Mouse (Mus musculus) yolk sac, embryonic 10.5 days (tissue): Measurements from ENCODE around the gene B3galt1.
A peak's percentile ranks its signal among the peaks of the same experiment; 100 is the strongest.

Source experiments
- DNase-seq: peaks from one replicate; pipeline ENCODE4 v3.0.0-alpha.2; 2017; ENCODE audit warnings: low spot score

B3galt1 gene

DNA sequence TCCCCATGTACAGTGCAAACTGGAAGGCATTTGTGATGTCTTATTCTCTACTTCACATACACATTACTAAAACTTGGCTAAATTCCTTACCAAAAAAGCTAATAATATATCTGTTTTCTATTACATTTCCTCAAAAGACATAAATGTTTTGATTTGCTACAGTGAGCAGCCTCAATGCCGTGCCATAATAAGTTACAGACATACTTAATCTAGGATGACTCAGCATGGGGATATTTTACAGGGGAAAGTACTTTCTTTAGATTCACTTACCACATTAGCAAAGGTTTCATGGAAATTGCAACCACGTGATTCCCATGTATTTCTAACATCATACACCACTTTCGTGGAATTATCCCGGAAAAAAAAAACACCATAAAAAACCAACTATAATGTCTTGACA, 495.7 kb downstream of the B3galt1 start:
- no peak for DNase-seq

DNA sequence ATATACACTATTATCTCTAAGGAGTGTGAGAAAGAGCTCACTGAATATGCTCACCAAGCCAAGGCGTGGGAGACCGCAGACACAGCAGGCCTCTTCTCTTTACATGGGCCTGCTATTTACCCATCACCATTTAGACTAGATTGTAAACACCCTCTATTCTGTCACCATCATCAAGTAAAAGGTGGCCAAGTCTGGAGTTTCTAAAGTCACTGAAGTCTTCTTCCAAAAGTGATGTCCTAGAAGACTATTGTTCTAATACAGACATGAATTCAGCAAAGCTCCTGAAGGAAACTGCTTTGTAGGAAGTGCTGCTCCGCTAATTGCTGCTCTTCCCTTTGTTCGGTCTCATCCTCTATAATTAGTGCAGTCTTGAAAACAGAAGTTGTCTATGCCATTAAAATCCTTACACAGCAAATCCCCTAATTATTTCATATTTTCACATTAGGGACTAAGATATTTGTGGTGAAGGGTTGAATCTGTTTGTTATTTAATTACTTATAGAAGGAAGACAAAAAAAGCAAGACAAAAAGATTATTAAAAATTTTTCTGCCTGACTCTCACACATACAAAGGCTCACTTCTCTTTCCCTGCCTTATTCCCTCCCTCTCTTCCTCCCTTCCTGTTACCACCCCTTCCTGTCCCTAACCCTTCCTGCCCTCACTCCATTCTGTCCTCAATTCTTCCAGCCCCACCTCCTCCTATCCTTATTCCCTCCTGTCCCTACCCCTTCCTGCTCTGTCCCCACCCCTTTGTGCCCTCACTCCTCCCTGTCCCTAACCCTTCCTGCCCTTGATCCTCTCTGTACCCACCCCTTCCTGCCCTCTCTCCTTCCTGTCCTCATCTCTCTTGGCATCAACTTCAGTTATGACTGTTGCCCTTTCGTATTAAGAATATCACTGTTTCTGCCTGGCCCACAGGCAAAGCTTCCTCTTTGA, 514.0 kb downstream of the B3galt1 start:
- peak; percentile 4 for DNase-seq

DNA sequence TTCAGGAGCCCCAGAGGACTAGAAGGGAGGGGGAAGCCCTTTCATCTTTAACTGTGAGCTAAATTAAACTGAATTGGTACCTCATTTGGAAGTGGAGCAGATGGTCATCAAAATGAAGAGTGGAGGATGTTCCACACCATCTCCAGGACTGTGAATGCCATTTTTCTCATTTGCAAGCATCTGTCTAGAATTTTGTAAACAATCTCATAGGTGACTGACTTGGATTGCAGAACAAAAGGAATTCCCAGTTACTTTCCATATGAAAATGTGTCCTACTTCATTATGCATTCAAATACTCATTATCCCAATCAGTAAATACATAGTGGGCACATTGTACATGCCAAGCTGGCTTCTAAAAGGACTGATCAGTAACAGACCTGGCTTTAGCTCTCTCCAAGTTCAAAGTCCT, 515.2 kb downstream of the B3galt1 start:
- DNase-seq = no peak

DNA sequence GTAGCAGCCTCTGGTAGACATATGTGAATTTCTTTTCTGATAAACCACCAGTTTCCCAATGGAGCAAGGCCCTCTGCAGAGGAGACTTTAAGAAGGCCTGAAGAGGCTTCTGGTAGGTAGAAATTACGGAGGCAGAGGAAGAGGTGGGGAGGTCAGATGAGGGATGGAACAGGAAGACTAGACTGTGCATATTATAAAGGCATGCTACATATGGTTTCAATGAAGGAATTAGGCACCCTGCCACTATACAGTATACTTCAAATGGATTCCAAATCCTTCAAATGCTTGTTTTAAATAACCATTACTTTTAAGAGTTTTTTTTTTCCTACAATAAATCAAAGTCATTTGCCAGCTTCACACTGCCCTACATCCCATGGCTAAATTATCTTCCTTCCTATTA, 518.8 kb downstream of the B3galt1 start:
- no peak for DNase-seq

DNA sequence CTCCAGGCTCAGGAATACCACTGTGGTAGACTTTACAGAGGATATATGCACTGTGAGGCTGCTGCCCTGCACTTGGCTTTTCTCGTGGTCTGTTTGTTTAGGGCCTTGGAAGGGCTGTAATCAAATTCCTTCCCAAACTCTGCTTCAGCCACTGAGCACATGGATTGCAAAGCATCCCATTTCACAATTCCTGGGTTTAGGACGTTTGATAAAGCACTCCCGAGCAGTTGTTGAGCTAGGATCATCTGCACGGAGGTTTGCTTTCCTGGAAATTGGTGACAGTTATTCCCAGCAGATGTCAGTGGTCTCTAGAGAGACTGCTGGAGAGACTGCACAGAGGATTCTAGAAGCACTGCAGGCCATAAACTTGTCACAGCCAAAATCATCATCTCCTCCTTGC, 520.4 kb downstream of the B3galt1 start:
- DNase-seq = no peak

DNA sequence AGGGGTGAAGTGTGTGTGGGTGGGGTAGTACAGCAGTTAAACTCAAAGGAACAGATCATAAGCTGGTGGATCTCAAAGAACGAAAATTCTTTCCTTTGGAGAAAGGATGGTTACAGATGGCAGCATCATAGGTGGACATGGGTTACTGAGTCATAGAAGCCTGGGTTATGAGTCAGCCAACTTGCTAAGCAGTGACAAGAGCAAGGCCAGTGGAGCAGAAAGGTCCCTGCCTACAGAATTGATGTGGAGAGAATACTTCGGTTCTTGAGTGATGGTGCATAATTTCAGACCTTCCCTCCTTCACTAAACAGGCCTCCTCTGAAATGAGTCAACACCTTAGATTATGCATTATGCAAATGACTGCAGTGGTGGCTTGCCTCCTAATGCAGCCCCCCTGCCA, 525.9 kb downstream of the B3galt1 start:
- DNase-seq = no peak

DNA sequence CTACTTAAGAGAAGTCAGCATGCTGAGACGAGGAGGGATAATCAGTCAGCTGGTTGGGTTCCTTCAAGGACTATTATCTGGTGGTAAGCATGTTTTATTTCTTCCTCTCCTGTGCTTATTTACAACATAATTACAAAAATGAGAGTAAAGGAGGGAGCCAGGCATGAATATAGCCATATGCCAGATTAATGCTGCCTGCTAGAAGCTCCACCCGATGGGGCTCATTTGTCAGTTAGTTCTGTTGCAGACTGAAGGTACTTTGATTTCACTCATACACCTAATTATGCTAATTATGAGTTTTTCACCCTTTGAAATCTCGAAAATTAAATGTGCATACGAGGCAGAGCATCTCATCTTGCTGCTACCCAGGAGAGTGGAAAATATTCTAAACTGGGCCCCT, 539.0 kb downstream of the B3galt1 start:
- DNase-seq = no peak

DNA sequence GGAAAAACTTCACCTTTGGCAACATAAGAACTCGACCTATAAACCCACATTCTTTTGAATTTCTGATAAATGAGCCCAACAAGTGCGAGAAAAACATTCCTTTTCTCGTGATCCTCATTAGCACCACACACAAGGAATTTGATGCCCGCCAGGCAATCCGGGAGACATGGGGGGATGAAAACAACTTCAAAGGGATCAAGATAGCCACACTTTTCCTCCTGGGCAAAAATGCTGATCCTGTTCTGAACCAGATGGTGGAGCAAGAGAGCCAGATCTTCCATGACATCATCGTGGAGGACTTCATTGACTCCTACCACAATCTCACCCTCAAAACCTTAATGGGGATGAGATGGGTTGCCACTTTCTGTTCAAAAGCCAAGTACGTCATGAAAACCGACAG, 552.4 kb downstream of the B3galt1 start:
- DNase-seq = no peak

DNA sequence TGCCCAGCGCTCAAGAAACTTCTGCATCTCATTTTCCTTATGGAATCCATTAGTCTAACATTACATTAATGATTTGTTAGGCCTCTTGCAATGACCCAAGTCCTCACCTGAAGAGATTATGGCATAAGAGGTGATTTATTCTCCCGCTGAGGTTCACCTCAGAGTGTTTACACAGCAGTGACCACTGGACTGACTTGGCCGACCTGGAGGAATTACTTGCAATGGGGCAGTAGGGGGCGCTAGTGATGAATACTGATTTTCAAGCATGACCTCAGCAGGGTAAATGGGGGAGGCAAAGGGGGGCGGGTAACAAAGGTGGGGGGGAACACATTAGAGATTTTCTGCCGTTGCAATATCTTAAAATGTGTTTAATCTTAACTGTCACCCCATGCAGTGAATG, 559.1 kb downstream of the B3galt1 start:
- no peak for DNase-seq

DNA sequence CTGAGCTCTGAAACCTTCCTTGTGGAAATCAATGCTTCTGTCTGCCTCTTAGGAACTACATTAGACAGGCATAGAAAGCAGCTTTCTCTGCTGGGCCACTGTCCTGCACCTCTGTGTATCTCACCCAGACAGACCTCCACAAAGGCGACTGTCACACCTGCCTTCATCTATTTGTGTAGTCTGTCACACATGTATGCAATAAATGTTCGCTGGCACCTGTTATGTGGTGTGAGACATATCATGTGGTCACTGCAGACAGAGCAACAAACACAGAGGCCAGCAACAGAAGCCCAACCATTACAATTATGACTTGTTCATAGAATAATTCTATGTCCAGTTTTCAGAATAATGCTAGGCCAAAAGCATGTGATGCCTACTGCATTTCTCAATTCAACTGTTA, 575.4 kb downstream of the B3galt1 start:
- no peak for DNase-seq

DNA sequence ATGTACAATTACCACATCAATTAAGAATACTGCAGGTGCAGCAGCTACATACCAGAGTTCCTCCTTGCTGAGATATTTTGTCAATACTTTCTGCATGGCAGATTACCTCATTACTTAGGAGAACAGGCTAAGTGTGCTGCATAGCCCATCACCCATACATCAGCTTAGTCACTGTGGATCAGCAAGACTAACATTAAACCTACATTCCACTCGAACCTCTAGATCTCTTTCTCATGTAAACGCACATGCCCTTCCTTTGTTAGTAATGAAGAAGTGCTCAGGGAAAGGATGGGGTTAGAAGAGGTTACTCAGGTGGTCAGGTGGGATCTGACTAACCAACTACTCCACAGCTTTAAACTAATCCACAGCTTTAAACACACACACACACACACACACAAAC, 577.6 kb downstream of the B3galt1 start:
- DNase-seq = no peak

DNA sequence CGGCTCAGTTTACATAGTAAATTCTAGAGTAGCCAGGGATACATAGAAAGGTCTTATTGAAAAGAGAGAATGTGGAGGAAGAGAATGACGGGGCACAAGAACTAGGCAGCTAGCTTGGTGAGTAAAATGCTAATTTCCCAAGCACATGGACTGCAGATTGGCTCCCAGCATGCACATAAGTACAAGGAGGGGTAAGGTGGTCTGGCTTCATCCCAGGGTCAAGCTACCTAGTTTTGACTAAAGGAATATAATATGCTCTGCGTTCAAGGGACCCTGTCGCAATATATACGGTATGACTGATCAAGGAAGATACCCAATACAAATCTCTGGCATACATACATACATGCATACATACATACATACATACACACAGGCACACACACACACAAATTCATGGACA, 594.1 kb downstream of the B3galt1 start:
- no peak for DNase-seq

DNA sequence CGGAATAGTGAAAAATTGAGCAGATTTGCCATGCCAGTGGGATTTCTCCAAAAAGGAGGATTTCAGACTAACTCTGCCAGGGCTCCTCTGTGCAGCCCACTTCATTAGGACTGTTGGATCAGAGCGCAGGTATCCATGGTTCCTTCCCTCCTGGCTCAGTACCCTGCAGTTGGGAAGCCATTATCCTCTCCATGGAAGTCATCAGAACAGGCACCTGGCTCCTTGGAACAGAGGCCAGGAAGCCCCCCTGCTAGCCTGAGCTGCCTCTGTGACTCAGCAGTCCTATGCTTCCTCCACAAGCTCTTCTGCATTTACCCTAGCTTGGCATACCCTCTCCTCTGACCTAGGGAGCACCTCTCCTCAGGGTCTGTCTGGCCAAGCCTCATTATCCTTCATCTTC, 594.9 kb downstream of the B3galt1 start:
- no peak for DNase-seq

DNA sequence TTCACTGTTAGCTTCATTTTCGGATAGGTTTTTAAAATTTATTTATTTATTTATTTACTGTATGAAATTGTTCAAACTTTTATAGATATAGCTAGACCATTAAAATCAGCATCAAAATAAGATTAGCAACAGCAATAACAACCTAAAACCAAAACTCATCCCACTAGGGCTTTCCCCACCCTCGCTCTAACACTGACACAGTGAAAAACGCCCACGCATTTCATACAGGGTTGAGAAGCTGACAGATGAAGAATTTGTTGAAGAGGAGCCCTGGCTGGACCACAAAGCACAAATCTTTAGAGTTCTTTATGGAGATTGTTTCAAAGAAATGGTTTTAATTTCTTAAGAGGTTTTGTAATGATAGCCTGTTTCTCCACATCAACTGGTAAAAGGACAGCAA, 596.3 kb downstream of the B3galt1 start:
- DNase-seq = no peak

DNA sequence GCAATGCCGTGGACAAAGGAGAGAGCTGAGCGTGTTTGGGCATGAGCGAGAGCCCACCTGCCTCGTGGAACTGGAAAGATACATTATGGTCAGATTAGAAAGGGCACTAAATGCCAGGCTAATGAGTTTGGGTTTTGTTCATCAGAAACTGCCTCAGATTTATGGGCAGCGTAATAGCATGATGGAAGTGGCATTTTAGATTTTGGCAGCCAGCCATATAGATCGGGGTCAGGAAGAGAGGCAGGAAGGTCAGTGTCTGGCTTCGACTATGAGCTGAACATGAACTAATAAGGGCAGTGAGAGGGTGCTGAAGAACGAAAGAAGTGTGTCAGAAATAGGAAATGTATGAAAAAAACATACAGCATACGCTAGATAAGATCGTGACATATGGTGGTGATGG, 605.6 kb downstream of the B3galt1 start:
- no peak for DNase-seq
